Mouse (Mus musculus): ENCODE measurements at regions not wholly inside any gene's neighbourhood (a gene's known extent, or its start where the extent isn't known, plus 50 kb on each side); places are given as distances from the start of the nearest gene placed in this dataset.

DNA sequence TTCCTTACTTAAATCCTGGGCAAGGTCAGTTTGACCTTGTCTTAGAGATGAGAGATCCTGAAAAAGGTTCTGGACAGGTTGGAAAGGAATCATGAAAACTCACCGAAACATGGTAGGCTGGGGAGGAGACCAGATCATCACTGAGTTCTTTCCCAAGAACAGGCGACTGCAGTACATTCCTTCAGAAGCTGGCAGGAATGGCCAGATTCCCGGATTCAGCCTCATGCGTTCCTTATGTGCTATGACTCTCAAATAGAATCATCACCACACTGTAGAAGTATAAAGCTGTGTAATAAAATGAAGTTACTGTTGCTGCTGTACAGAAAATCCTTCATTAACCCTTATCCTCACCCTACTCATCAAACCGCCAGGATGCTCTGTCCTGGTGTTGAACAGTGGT lies 307.6 kb upstream of the Nmur2 start:
- TF ChIP-seq MAX (IDR thresholded peaks at IDR 0.05; ENCODE audit: low read length) (no peak), POLR2AphosphoS2 (IDR thresholded peaks at IDR 0.05; ENCODE audit: low read length) (no peak), EP300 (IDR thresholded peaks at IDR 0.05; ENCODE audit: low read depth in 1 of 2, low read length in 2 of 2) (no peak), UBTF (IDR thresholded peaks at IDR 0.05; ENCODE audit: borderline replicate concordance, insufficient read depth, low read depth, low read length) (no peak), KAT2A (conservative IDR thresholded peaks at IDR 0.05; ENCODE audit: low read depth, low read length) (no peak), RCOR1 (IDR thresholded peaks at IDR 0.05; ENCODE audit: low read depth, low read length) (no peak), CTCF (IDR thresholded peaks at IDR 0.05 in 2 of 3, conservative IDR thresholded peaks at IDR 0.05 in 1 of 3; ENCODE audit: control insufficient read depth in 1 of 3, insufficient read depth in 1 of 3, low read depth in 2 of 3, low read length in 3 of 3, poor library complexity in 1 of 3, severe bottlenecking in 1 of 3) (no peak), USF1 (IDR thresholded peaks at IDR 0.05; ENCODE audit: low read depth, low read length) (no peak), TAL1 (IDR thresholded peaks at IDR 0.05; ENCODE audit: low read length) (no peak), E2F4 (IDR thresholded peaks at IDR 0.05; ENCODE audit: borderline replicate concordance, low read depth, low read length) (no peak)
